Mouse (Mus musculus): ENCODE data around the gene Klhl12. TPM values are rescaled to one million over a fixed set of nuclear protein-coding genes. Genes with fewer than 3 reads are reported as not detected.
A peak's percentile ranks its signal among the peaks of the same experiment; 100 is the strongest.
"Not testable (repeated sequence)": the region's sequence is repeated elsewhere in the genome, so short reads cannot be mapped to it uniquely, and the experiment has no call there.

The Klhl12 gene
- polyA plus RNA-seq, 1 experiment from 2014 or later, result 24.8 TPM

DNA sequence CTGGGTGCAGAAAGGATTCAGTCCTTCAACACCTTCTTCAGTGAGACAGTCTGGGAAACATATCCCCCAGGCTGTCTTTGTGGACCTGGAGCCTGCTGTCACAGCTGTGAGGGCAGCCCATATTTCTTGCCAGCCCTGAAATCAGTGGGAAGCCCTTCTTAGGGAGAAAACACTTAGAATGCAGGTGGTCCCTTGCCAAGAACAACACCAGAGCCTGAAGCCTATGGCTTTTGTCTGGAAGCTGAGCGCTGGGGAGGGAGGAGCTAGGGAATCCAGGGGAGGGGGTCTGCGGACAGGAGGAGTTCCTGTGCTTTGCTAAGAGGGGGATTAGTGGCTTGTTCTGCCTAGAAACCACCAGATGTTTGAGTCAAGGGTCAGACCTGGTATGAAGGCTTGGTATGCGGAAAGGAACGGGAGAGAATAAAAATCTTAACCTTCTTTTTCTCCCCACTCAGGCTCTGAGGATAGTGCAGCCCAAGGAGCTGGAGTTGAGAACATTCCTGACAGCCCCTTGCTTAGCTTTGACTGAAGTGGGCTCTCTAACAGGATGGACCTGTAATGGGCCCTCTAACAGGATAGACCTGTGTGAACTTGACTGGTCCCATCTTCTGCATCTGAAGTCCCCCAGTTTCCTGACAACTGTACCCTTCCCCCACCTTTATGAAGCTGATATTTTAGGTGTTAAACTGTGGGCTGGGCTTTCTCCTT lies 61.3 kb downstream of the Klhl12 start:
- no peak overlapping the region for H3K27ac ChIP-seq (ENCODE audit: low read depth, low read length)
- peaks cover 24% of the 10 kb centered on the region for H3K27me3 ChIP-seq (replicated peaks; ENCODE audit: control insufficient read depth, insufficient read depth, low read length)
- peak overlapping the region; percentile 17; the same call in 1 of the 2 replicates for H3K9ac ChIP-seq (ENCODE audit: low read length)
- no peak overlapping the region for H3K4me3 ChIP-seq (ENCODE audit: low read depth, low read length)
- DNase-seq (ENCODE audit: low spot score) (peak; percentile 46), ATAC-seq (0 out of 2 replicates have a peak, but pooled peaks have one; percentile 37)
- H3K4me2 ChIP-seq (ENCODE audit: low read length), result no peak overlapping the region
- no peaks in the 10 kb centered on the region for H3K9me3 ChIP-seq (replicated peaks; ENCODE audit: control insufficient read depth, low read length)
- WGBS, result 13% methylated on average over 4 of the region's 4 CpGs
- peaks cover 8% of the 10 kb centered on the region; the same call in 1 of the 2 replicates for H3K4me1 ChIP-seq (ENCODE audit: control insufficient read depth, insufficient read depth, low read length)
- no peaks in the 10 kb centered on the region for H3K36me3 ChIP-seq (ENCODE audit: control insufficient read depth, insufficient read depth, low read length)

- H3K4me1 ChIP-seq (ENCODE audit: control insufficient read depth, insufficient read depth, low read length); ATAC-seq; H3K36me3 ChIP-seq (ENCODE audit: control insufficient read depth, insufficient read depth, low read length); H3K4me2 ChIP-seq (ENCODE audit: low read length); H3K9ac ChIP-seq (ENCODE audit: low read length); H3K27ac ChIP-seq (ENCODE audit: low read depth, low read length); H3K4me3 ChIP-seq (ENCODE audit: low read depth, low read length); H3K9me3 ChIP-seq (replicated peaks; ENCODE audit: control insufficient read depth, low read length); DNase-seq (ENCODE audit: low spot score): not testable (repeated sequence)
- peaks cover 13% of the 10 kb centered on the region for H3K27me3 ChIP-seq (replicated peaks; ENCODE audit: control insufficient read depth, insufficient read depth, low read length)
- WGBS, result 94% methylated on average over 14 of the region's 14 CpGs
Measured at GRCm38 (mm10) chr1:134517841-134518240, 62.5 kb downstream of the Klhl12 start.

DNA sequence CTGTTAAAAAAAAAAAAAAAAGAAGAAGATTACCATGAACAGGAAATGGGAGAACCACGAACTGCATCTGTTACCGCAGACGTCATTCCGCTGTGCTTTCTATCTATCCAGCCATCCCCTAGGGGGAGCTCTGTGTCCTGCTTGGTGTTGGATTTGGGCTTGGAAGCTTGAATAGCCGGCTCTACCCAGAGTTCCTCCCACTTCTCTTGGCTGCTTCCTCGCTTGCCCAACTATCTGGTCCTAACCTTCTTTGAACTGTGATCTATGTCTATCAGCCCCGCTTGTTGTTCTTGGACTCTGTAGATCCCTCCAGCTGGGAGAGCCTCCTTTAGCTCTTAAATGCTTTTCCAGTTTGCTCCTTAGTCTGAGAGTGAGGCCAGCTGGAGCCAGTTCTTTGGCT lies 63.3 kb downstream of the Klhl12 start:
- no peak overlapping the region for H3K4me2 ChIP-seq (ENCODE audit: low read length)
- no peak overlapping the region for H3K4me3 ChIP-seq (ENCODE audit: low read depth, low read length)
- no peak overlapping the region for H3K9ac ChIP-seq (ENCODE audit: low read length)
- H3K36me3 ChIP-seq (ENCODE audit: control insufficient read depth, insufficient read depth, low read length), result no peaks in the 10 kb centered on the region
- peaks cover 4% of the 10 kb centered on the region for H3K27me3 ChIP-seq (replicated peaks; ENCODE audit: control insufficient read depth, insufficient read depth, low read length)
- 0 out of 2 replicates have a peak, but pooled peaks cover under 1% of the 10 kb centered on the region for H3K4me1 ChIP-seq (ENCODE audit: control insufficient read depth, insufficient read depth, low read length)
- no peaks in the 10 kb centered on the region for H3K9me3 ChIP-seq (replicated peaks; ENCODE audit: control insufficient read depth, low read length)
- DNase-seq (ENCODE audit: low spot score), result peak; percentile 88
- ATAC-seq, result peak; percentile 60; the same call in 1 of the 2 replicates
- 16% methylated on average over 7 of the region's 7 CpGs for WGBS
- no peak overlapping the region for H3K27ac ChIP-seq (ENCODE audit: low read depth, low read length)

DNA sequence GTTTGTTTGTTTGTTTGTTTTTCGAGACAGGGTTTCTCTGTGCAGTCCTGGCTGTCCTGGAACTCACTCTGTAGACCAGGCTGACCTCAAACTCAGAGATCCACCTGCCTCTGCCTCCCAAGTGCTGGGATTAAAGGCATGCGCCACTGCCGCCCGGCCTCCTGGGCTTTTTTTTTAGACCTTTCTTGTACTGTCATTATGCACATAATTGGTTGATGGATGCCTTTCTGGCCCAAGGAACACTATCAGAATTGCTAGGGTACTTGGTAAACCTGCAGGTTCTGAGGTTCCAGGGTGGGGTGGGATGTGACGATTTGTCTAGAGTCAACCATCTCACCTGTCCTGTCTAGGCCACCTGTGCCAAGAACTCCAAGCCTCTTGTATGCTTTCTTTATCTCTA lies 63.9 kb downstream of the Klhl12 start:
- not testable (repeated sequence) for ATAC-seq; H3K4me1 ChIP-seq (ENCODE audit: control insufficient read depth, insufficient read depth, low read length); H3K36me3 ChIP-seq (ENCODE audit: control insufficient read depth, insufficient read depth, low read length); H3K27ac ChIP-seq (ENCODE audit: low read depth, low read length); H3K27me3 ChIP-seq (replicated peaks; ENCODE audit: control insufficient read depth, insufficient read depth, low read length); H3K4me3 ChIP-seq (ENCODE audit: low read depth, low read length); H3K9ac ChIP-seq (ENCODE audit: low read length); DNase-seq (ENCODE audit: low spot score); H3K9me3 ChIP-seq (replicated peaks; ENCODE audit: control insufficient read depth, low read length); H3K4me2 ChIP-seq (ENCODE audit: low read length)
- WGBS, result 91% methylated on average over 5 of the region's 5 CpGs

DNA sequence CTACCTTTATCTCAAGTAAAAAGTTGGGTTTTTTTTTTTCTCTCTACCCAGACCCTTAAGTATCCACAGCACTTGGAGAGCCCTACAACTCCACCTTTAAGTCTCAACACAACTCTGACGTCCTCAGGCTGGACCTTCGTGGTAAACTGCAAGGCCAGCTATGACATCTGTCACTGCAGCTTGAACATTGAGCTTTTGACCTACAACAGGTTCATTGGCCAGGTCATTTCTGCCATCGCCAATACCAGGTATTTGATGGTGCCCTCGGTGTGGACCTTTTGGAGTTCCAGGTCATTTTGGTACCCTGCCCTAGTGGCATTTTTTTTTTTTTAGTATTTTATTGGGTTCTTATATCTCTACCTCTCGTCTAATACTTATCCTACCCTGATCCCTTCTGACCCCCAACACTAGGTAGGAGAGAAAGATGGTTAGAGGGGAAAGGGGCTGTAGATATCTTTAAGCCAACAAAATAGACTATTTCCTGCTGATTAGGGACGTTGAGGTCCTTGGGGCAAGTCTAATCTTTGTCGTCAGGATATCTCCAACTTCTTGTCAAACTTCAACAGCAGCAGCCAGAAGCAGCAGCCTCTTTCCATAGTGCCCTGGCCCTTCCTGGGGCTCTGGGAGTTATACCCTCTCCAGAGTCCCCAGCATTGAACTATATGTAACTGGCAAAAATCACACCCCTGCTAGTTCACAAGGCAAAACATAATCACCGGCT lies 64.8 kb downstream of the Klhl12 start:
- Histone ChIP-seq H3K36me3 (ENCODE audit: control insufficient read depth, insufficient read depth, low read length) (no peaks in the 10 kb centered on the region), H3K9ac (ENCODE audit: low read length) (no peak overlapping the region), H3K4me3 (ENCODE audit: low read depth, low read length) (no peak overlapping the region), H3K9me3 (replicated peaks; ENCODE audit: control insufficient read depth, low read length) (no peaks in the 10 kb centered on the region), H3K4me2 (ENCODE audit: low read length) (no peak overlapping the region), H3K27ac (ENCODE audit: low read depth, low read length) (no peak overlapping the region), H3K4me1 (ENCODE audit: control insufficient read depth, insufficient read depth, low read length) (no peaks in the 10 kb centered on the region), H3K27me3 (replicated peaks; ENCODE audit: control insufficient read depth, insufficient read depth, low read length) (no peaks in the 10 kb centered on the region)
- no peak for DNase-seq (ENCODE audit: low spot score)
- WGBS, result 88% methylated on average over 8 of the region's 8 CpGs
- ATAC-seq, result no peak

GRCm38 (mm10) chr1:134521163-134521562 lies 65.8 kb downstream of the Klhl12 start:
- Histone ChIP-seq H3K9ac (ENCODE audit: low read length) (no peak overlapping the region), H3K9me3 (replicated peaks; ENCODE audit: control insufficient read depth, low read length) (0 out of 2 replicates have a peak, but pooled peaks cover 3% of the 10 kb centered on the region), H3K27ac (ENCODE audit: low read depth, low read length) (no peak overlapping the region), H3K4me3 (ENCODE audit: low read depth, low read length) (no peak overlapping the region), H3K36me3 (ENCODE audit: control insufficient read depth, insufficient read depth, low read length) (no peaks in the 10 kb centered on the region), H3K27me3 (replicated peaks; ENCODE audit: control insufficient read depth, insufficient read depth, low read length) (no peaks in the 10 kb centered on the region), H3K4me1 (ENCODE audit: control insufficient read depth, insufficient read depth, low read length) (no peaks in the 10 kb centered on the region), H3K4me2 (ENCODE audit: low read length) (no peak overlapping the region)
- WGBS, result 81% methylated on average over 7 of the region's 7 CpGs
- DNase-seq (ENCODE audit: low spot score) (no peak), ATAC-seq (no peak)

DNA sequence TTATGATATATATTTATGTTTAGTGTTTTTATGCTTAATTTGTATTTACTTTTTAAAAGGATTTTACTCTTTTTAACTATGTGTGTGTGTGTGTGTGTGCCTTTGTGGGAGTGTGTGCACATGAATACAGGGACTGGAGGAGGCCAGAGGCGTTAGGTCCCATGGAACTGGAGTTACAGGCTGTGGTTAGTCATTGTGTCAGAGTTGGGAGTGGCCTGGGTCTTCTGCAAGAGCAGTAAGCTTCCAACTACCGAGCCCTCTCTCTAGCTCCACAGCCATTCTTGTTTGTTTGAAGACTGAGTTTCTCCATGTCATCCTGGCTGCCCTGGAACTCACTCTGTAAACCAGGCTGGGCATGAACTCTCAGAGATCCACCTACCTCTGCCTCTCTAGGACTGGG lies 67.0 kb downstream of the Klhl12 start:
- ATAC-seq (no peak), DNase-seq (ENCODE audit: low spot score) (no peak)
- Histone ChIP-seq H3K9me3 (replicated peaks; ENCODE audit: control insufficient read depth, low read length) (0 out of 2 replicates have a peak, but pooled peaks cover 3% of the 10 kb centered on the region), H3K9ac (ENCODE audit: low read length) (no peak overlapping the region), H3K27ac (ENCODE audit: low read depth, low read length) (no peak overlapping the region), H3K4me3 (ENCODE audit: low read depth, low read length) (no peak overlapping the region), H3K27me3 (replicated peaks; ENCODE audit: control insufficient read depth, insufficient read depth, low read length) (no peaks in the 10 kb centered on the region), H3K4me1 (ENCODE audit: control insufficient read depth, insufficient read depth, low read length) (no peaks in the 10 kb centered on the region), H3K36me3 (ENCODE audit: control insufficient read depth, insufficient read depth, low read length) (no peaks in the 10 kb centered on the region), H3K4me2 (ENCODE audit: low read length) (no peak overlapping the region)
- 58% methylated on average over 2 of the region's 2 CpGs for WGBS

GRCm38 (mm10) chr1:134524424-134524823 lies 69.1 kb downstream of the Klhl12 start:
- no peaks in the 10 kb centered on the region for H3K36me3 ChIP-seq (ENCODE audit: control insufficient read depth, insufficient read depth, low read length)
- no peak overlapping the region for H3K27ac ChIP-seq (ENCODE audit: low read depth, low read length)
- ATAC-seq (no peak), DNase-seq (ENCODE audit: low spot score) (no peak)
- 79% methylated on average over 5 of the region's 5 CpGs for WGBS
- 0 out of 2 replicates have a peak, but pooled peaks cover 3% of the 10 kb centered on the region for H3K9me3 ChIP-seq (replicated peaks; ENCODE audit: control insufficient read depth, low read length)
- H3K4me3 ChIP-seq (ENCODE audit: low read depth, low read length), result no peak overlapping the region
- H3K9ac ChIP-seq (ENCODE audit: low read length), result no peak overlapping the region
- no peaks in the 10 kb centered on the region for H3K27me3 ChIP-seq (replicated peaks; ENCODE audit: control insufficient read depth, insufficient read depth, low read length)
- H3K4me1 ChIP-seq (ENCODE audit: control insufficient read depth, insufficient read depth, low read length), result no peaks in the 10 kb centered on the region
- no peak overlapping the region for H3K4me2 ChIP-seq (ENCODE audit: low read length)

GRCm38 (mm10) chr1:134525015-134525414 lies 69.7 kb downstream of the Klhl12 start:
- H3K9ac ChIP-seq (ENCODE audit: low read length), result no peak overlapping the region
- no peak overlapping the region for H3K27ac ChIP-seq (ENCODE audit: low read depth, low read length)
- ATAC-seq, result no peak
- no peak overlapping the region for H3K4me2 ChIP-seq (ENCODE audit: low read length)
- H3K27me3 ChIP-seq (replicated peaks; ENCODE audit: control insufficient read depth, insufficient read depth, low read length), result no peaks in the 10 kb centered on the region
- DNase-seq (ENCODE audit: low spot score), result no peak
- H3K9me3 ChIP-seq (replicated peaks; ENCODE audit: control insufficient read depth, low read length), result 0 out of 2 replicates have a peak, but pooled peaks cover 3% of the 10 kb centered on the region
- H3K36me3 ChIP-seq (ENCODE audit: control insufficient read depth, insufficient read depth, low read length), result no peaks in the 10 kb centered on the region
- WGBS, result 96% methylated on average over 1 of the region's 1 CpGs
- H3K4me3 ChIP-seq (ENCODE audit: low read depth, low read length), result no peak overlapping the region
- no peaks in the 10 kb centered on the region for H3K4me1 ChIP-seq (ENCODE audit: control insufficient read depth, insufficient read depth, low read length)

All from forebrain, embryonic 14.5 days (tissue).